Mouse (Mus musculus) heart, adult 10 weeks (tissue): Measurements from ENCODE around the gene Bag5. TPM values are rescaled to one million over a fixed set of nuclear protein-coding genes. Genes with fewer than 3 reads are reported as not detected.

ENCODE experiments used
- polyA plus RNA-seq: library from polyadenylated mRNA; stranded (reverse); fragments of 350-450 nt; fragmentation: Illumina TruSeq; extraction: RNeasy Lipid Tissue Mini Kit (QIAGEN cat#74804); gene quantifications from one replicate; pipeline ENCODE4 v1.2.3, GENCODE M21; 2014; ENCODE audit warnings: low read depth, low replicate concordance

Bag5 gene
- polyA plus RNA-seq: 23.1 TPM

GRCm38 (mm10) chr12:111713004-111713651 lies at the start of gene Bag5, which contains the start of gene Apopt1:
Gene Bag5, minus strand, starts transcription at chr12:111713257.
Gene Apopt1, plus strand, starts transcription at chr12:111713261.

DNA sequence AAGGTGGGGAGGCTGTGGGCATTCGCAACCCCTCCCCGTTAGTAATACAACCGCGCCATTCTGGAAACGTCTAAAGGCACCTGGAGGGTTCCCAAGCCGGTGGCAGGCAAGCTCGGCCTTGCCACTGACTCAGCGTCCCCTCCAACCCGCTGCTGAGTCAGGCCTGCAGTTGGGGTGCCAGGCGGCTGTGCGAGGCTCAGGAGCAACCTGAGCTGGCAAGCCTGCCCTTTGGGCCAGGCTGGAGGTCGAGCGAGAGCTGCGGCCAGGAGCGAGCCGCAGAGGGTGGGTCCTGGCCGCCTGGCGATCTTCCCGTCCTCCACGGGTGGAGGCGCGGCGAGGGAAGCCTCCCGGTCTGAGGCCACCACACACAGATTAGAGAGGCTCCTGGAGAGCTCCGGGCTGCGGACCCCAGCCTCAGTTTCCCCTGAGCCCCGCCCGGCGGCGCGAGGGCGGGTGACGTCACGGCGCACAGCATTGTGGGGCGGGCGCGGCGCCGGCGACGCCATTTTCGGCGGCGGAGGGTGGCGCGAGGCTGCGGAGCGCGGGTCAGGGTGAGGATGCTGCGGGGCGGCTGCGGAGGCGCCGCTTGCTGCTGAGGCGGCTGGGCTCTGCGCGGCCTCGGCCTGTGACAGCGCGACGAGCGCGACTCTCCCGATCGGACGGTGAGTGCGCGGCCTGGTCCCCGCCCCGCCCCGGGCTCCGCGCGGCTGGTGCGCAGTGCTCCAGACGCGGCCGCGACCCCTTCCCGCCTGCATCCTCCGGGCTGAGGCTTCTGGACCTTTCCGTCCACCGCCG lies 45.5 kb upstream of the Bag5 start, which contains the start of gene Klc1:
TSS of gene Klc1 (plus strand) at position 469 of the 795 bp plus-strand sequence.

GRCm38 (mm10) chr12:111677882-111678669 lies 35.0 kb downstream of the Bag5 start, which contains the start of gene Trmt61a:
Gene Trmt61a, plus strand, starts transcription at chr12:111678105.

GRCm38 (mm10) chr12:111672176-111672575 lies 40.9 kb downstream of the Bag5 start, which contains the start of gene Ckb:
Gene Ckb, minus strand, starts transcription at chr12:111672338.

Other genes with a start within 250 kb of the Bag5 start
- 0.39 TPM for gene Gm266, start 227.4 kb downstream of the Bag5 start, polyA plus RNA-seq
- gene Eif5, start 175.2 kb downstream of the Bag5 start, polyA plus RNA-seq: 140 TPM
- 40.9 TPM for gene Mark3, start 138.7 kb downstream of the Bag5 start, polyA plus RNA-seq
- gene Ckb, start 40.9 kb downstream of the Bag5 start, polyA plus RNA-seq: 55.9 TPM
- 7.1 TPM for gene Trmt61a, start 35.2 kb downstream of the Bag5 start, polyA plus RNA-seq
- 49.1 TPM for gene Apopt1, start within 50 bp of the Bag5 start, polyA plus RNA-seq
- gene Klc1, start 45.6 kb upstream of the Bag5 start, polyA plus RNA-seq: 112 TPM
- gene Xrcc3, start 100.6 kb upstream of the Bag5 start, polyA plus RNA-seq: 0.94 TPM
- gene Zfyve21, start 100.9 kb upstream of the Bag5 start, polyA plus RNA-seq: 67.7 TPM
- gene Ppp1r13b, start 194.9 kb upstream of the Bag5 start, polyA plus RNA-seq: 16.1 TPM